Mouse (Mus musculus) mouse embryonic stem cell (cell line): ENCODE results near the gene Xlr5c.
"Not testable (repeated sequence)": the region's sequence is repeated elsewhere in the genome, so short reads cannot be mapped to it uniquely, and the experiment has no call there.

Source experiments
- in situ Hi-C, 2 experiments: fragments of 300-500 bp; cut with MboI; formaldehyde crosslinking; loops; 1 replicate in 1 of 2; 3 replicates in 1 of 2; pipeline ENCODE4 v1.14.3; 2019 to 2020; ENCODE audit warnings: low sequenced_read_pairs in 2 of 2, low pct_unique_long_range_greater_than_20kb in 1 of 2, mixed read lengths in 1 of 2; ENCODE audit not compliant: unreplicated experiment in 1 of 2

Gene Xlr5c

GRCm38 (mm10) chrX:73292876-73293275, at the start of gene Xlr5c, which contains the start of gene Xlr5a:
Gene Xlr5c, minus strand, starts transcription at chrX:73292976.
Gene Xlr5a, minus strand, starts transcription at chrX:73292976.
- in situ Hi-C loops: not testable (repeated sequence)

GRCm38 (mm10) chrX:73342483-73342895, 49.7 kb upstream of the Xlr5c start, which contains the start of gene Zfp275:
Gene Zfp275, plus strand, starts transcription at chrX:73342621.
- in situ Hi-C loops: loop anchor here in 1 of 2 experiments (25.0 kb wide), 1 partner anchor 330 kb away; no protein-coding TSS in a partner anchor

- in situ Hi-C loops: loop anchor here in 1 of 2 experiments (25.0 kb wide), 1 partner anchor 330 kb away; no protein-coding TSS in a partner anchor
Observed at GRCm38 (mm10) chrX:73342068-73342467, 49.3 kb upstream of the Xlr5c start.

- in situ Hi-C loops: loop anchor here in 1 of 2 experiments (25.0 kb wide), 1 partner anchor 329 kb away; no protein-coding TSS in a partner anchor
Observed at GRCm38 (mm10) chrX:73341473-73341872, 48.7 kb upstream of the Xlr5c start.

- in situ Hi-C loops: loop anchor here in 1 of 2 experiments (25.0 kb wide), 1 partner anchor 324 kb away; no protein-coding TSS in a partner anchor
Observed at GRCm38 (mm10) chrX:73336740-73337139, 44.0 kb upstream of the Xlr5c start, which contains the start of gene Gm45015. Gene Gm45015, minus strand, starts transcription at chrX:73336840.

GRCm38 (mm10) chrX:73333548-73333947, 40.8 kb upstream of the Xlr5c start:
- in situ Hi-C loops: loop anchor here in 1 of 2 experiments (25.0 kb wide), 1 partner anchor 321 kb away; no protein-coding TSS in a partner anchor

GRCm38 (mm10) chrX:73327215-73327614, 34.4 kb upstream of the Xlr5c start:
- in situ Hi-C loops: loop anchor here in 1 of 2 experiments (25.0 kb wide), 1 partner anchor 315 kb away; no protein-coding TSS in a partner anchor

- in situ Hi-C loops: no loop called here
Observed at GRCm38 (mm10) chrX:73321029-73321428, 28.3 kb upstream of the Xlr5c start.

GRCm38 (mm10) chrX:73312522-73312921, 19.7 kb upstream of the Xlr5c start:
- in situ Hi-C loops: no loop called here

- in situ Hi-C loops: not testable (repeated sequence)
Observed at GRCm38 (mm10) chrX:73295745-73296144, 3.0 kb upstream of the Xlr5c start.

GRCm38 (mm10) chrX:73265270-73265669, 27.5 kb downstream of the Xlr5c start, which contains the start of gene Xlr3c:
Gene Xlr3c, minus strand, starts transcription at chrX:73265390.
- in situ Hi-C loops: not testable (repeated sequence)

- in situ Hi-C loops: not testable (repeated sequence)
Observed at GRCm38 (mm10) chrX:73262428-73262827, 30.3 kb downstream of the Xlr5c start.

- in situ Hi-C loops: loop anchor here in 1 of 2 experiments (25.0 kb wide), 1 partner anchor 181 kb away; the partner anchor contains the start of gene Pnma3
Observed at GRCm38 (mm10) chrX:73242821-73243325, 49.9 kb downstream of the Xlr5c start, which contains the start of gene Xlr4c. Gene Xlr4c, minus strand, starts transcription at chrX:73243130.
